Mouse (Mus musculus) T-helper 2 cell (primary cell): ENCODE results near the gene Pfkp.

ENCODE experiments used
- in situ Hi-C: fragments of 300-600 bp; cut with MboI, MseI; formaldehyde crosslinking; loops from one replicate; pipeline ENCODE4 v1.15.1; 2025; ENCODE audit warnings: high pct_unique_total_duplicates

The Pfkp gene

DNA sequence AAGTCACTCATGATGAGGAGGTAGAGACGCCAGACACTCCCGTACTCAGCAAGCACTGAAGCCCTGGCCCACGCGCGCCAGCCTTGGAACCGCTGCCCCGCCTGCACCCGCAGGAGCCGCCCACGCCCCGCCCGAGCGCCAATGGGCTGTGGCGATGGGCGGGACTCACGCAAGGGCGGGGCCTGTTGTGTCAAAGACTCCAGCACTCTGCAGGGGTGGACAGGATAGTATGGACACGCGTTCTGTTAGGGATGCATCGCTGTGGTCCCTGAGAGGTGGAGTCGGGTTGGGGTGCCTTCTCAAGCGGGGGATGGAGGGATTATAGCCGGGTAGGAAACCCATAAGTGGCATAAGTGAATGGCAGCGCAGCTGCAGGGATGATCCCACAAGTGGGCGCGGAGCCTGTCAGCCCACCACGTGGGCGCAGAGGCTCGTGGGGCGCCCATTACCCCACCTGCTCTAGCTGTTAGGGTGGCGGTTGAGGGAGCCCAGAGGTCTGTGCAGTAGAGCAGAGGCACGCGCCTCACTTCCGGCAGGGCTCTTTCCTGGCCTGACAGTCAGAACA lies at the start of gene Pfkp:
TSS of gene Pfkp (minus strand) at position 109 of the 565 bp plus-strand sequence.
- in situ Hi-C loops: no loop called here

DNA sequence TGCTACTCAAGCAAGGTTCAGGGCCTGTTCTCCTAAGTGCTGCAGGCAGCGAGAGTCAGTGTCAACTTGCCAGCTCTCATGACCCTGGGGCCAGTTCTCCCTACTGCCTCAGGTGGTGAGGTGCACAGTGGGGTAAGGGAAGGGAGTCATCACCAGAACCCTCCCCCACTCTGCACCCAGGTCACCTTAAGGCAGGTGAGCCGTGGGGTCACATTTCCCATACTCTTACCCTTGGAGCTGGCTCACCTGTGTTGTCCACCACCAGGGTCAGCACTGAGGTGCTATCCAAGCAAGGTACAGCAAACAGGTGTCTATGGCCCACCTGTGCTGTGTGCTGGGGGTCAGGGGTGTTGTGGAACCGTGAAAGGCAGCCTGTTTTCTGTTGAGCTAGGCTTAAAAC lies 42.0 kb upstream of the Pfkp start:
- in situ Hi-C loops: no loop called here

DNA sequence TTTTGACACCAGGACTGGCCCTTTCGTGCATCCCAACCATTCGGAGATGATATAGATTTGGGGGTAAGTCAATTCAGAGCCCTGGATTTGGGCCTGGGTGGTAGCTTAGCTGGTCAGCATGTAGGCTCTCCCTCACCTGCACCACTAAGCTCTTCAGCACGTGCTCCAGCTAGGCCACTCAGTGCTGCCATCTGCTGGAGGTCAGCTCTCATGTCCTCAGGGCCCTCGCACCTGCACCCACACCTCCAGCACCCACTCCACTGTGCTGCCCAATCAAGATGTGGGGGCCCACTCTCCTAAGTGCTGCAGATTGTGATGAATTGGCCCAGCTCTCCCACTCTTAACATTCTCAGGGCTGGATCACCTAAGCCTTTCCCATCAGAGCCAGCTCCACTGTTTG lies 41.4 kb upstream of the Pfkp start:
- in situ Hi-C loops: loop anchor here (10.0 kb wide), 1 partner anchor 1515 kb away; the partner anchor contains the start of gene Adarb2

DNA sequence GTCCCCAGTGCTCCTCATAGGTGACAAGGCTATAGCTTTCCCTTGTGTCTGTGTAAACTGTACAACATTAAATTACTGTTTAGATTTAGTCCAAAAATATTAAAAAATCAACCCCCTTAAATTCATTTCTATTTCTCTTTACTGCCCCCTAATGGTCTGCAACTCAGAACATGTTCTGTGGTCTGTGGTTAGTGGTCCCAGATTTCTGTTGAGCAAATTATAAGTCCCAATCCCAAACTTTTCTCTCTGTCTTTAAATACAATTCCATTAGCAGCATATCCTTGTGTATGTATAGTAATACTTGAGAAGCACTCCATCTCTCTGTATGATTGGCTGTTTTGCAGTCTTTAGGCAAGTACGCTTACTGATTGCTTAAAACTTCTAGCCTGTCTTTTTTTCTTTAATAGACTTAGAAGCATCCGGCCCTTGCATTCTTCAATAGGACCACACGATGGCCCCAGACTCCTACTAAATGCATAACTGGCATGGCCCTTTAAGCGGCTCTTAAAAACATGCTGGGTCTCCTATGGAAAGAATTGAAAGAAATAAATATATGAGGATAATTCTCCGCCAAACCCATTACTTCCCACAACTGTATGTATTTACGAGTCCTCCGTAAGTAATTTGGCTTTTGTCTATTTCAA lies 40.3 kb upstream of the Pfkp start:
- in situ Hi-C loops: loop anchor here (10.0 kb wide), 1 partner anchor 1516 kb away; the partner anchor contains the start of gene Adarb2

DNA sequence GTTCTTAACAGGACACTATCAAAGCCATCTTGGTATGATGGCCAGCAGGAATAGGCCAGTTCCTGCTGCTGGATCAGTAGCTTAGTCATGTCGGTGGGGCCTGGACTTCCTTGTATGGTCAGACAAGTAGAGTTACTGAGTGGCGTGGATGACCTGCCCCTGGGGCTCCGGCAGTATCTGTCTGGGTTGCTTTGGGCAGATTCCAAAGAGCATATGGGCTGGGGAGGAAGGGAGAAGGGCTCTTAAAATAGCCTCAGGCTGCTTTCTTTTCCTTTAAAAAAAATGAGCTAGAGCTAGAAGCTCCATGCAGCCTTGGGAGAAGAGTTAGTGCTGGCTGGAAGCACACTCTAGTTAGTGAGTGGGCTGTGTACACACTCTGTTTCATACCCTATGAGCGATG lies 18.3 kb upstream of the Pfkp start:
- in situ Hi-C loops: loop anchor here (5.0 kb wide), 1 partner anchor 105 kb away; no protein-coding TSS in a partner anchor

DNA sequence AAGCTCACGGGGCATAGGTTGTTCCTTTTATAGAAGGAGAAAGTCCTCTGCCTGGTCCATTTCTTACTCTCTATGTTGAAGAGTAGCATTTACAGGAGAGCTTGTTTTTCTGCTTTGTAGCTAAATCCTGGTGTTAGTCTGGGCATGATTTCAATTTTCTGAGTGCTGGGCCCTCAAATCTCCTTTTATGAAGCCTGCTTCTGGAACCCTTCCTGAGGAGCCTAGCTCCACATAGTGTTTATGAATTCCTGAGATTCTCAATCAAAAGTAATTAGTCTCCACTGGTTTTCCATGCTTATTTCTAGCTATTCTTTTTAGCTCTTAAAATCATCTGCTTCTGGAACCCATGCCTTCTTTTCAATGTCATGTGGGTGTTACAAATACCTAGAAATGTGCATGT lies 16.9 kb upstream of the Pfkp start:
- in situ Hi-C loops: loop anchor here (5.0 kb wide), 1 partner anchor 107 kb away; no protein-coding TSS in a partner anchor

DNA sequence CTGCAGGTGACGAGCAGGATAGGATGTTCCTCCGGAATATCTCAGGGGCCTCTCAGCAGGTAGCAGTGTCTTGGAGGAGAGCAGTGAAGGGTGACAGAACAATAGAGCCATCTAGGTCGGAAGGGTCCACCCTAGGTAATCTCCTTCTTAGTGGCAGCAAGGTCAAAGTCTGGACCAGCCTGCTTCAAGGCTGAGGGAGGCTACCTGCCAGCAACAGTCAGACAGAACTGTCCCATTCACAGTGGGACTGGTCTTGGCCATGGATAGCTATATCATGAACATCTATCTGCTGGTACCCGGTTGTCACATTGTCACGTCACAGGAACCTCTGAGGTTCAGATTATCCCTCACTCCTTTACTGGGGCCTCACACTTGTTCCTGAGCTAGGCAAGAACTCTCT lies 15.6 kb upstream of the Pfkp start:
- in situ Hi-C loops: no loop called here

DNA sequence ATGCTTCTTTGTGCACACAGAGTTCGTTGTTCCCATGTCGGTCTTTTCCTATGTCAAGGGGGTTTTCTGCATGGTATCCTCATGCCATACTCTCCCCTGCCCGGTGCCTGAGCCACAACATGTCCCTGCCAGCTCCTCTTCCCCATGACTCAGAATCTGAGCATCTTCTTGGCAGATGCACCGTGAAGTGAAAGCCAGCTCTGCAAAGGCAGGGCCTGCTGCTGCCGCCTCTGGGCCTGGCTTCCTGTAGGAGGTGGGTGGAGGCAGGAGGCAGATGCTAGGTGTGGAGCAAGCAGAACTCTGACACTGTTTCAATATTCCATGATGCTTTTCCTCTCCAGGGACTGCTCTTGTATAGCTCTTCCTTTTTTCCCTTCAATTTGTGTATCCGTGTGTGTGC lies 10.7 kb upstream of the Pfkp start:
- in situ Hi-C loops: no loop called here

DNA sequence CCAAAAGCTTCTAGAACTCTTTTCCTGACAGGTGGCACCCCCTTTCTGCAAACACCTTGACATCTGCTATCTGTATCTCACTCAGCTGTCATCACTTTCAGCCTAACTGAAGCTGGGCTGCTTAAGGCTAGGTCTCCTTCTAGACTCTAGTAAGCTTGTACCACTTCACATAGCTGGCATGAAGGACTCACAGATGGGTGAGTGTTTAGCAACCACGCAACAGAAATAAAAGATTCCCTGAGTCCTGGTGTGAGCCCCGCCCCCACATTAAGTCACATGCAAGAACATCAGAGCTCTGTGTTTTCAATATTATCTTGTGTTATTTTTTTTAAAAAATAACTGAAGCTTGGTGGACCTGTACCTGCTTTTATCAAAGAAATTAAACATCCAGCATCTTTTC lies 8.7 kb upstream of the Pfkp start:
- in situ Hi-C loops: no loop called here

DNA sequence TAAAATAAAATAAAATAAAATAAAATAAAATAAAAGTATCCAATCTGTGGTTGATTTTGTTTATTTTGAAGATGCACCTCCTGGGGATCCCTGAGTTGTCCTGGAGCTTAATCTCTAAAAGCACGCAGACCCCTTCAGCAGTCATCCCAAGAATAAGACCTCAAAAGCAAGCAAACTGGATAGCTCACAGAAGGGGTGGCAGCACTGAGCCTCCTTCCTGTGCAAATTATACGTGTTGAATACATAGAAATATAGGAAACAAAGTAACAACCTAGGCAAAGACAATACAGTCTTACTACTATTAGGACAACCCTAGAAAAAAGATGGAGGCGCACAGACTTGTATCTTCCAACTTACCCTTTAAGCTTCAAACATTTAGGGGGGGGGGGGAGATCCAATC lies 965 bp upstream of the Pfkp start:
- in situ Hi-C loops: no loop called here

DNA sequence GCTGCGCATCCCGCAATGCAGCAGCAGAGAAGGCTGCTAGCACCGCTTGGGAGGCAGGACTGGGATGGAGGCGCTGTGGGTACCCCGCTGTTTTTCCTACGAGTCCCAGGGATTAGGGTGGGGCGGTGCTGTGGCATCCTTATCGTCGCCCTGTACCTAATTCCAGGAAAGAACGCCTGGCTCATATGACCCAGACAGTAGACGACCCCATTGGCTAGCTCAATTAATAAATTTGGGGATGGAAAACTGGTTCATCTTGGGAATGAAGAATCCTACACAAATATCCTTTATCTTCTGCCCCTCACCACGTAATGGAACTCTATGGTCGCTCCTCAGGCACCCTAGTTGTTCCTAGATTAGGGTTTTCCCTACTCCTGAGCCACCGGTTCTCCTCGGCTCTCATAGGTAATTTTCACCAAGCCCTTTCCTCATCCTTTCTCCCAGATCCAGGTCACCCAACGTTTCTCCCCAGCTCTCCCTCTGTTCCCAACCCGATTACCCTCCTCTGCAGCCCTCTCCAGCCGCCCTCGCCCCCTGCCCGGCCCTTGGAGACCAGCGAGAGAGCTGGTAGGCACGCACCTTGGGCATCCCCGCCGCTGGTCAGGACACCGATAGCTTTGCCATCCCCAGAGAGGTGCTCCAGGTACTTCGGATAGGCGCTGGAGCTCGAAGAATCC lies 447 bp downstream of the Pfkp start:
- in situ Hi-C loops: no loop called here

DNA sequence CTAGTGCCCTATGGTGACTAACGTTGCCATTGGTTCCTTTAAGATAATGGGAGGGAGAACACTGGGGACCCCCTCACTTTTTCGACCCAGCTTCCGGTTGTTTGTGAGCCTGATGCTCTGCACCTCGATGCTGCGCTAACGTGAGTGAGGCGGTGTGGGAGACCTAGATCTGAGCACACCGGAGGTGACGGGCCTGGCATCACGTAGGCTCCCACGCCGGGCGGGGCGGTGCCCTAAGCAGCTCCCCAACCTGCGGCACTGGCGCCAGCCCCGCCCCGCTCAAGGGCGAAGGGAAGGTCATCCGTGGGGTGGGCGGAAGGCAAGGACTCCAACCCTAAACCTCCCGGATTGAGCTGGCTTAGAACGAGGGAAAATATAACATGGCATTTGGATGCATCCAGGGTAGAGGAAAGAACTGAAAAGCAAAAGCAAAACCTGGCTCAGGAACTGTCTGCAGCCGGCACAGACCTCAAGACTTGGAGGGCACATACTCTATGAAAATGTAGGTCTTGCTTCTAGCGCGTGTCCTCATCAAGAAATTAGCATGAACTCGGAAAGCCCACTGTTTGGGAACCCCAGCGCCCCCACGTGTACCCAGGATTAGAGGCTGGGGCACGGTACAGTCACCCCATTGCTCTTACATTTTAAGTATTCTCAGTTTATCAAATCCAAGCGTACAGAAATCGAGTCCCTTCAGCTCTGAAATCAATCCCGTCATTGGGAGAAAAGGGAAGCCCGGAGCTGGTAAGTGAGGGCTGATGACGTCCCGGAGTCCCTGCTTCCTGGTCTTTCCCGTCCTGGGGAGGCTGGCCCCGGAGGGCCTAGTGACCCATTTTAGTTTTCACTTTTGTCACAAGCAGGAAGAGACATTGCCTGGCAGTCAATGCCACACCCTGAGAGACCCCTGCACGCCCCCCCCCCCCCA lies 1.2 kb downstream of the Pfkp start:
- in situ Hi-C loops: no loop called here

DNA sequence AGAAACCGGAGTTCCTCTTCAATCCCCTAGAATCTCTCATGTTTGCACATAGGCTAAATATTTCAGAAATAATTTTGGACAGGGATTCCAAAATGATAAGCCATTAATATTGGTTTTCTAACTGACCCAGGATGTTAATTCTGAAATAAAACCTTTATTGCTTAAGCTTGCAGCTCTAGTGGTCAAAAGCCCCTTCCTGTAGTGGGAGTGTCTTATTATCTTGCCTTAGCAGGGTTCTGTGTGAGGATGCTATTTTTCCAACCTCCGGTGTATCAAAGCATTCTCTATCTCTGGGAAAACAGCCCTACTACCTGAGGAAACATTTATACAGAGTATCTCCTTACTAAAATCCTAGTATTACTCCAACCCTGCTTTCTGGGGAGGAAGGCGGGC lies 1.9 kb downstream of the Pfkp start:
- in situ Hi-C loops: no loop called here

DNA sequence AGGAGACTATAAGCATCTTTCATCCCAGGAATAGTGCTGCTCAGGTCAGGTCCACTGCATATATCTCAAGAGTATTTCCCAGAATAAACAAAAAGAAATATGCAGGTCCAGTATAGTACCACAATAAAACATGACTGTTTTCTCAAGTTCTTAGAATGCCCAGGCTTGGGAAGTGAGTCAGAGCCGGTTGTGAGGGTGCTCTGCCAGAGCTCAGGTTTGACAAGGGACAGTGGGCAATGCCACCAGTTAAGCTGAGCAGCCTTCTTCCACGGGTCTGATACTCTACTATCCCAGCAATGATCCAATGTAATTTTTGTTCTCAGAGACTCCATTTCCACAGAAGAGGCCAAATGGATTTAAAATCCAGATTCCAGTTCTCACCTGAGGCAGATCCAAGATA lies 2.3 kb downstream of the Pfkp start:
- in situ Hi-C loops: no loop called here

DNA sequence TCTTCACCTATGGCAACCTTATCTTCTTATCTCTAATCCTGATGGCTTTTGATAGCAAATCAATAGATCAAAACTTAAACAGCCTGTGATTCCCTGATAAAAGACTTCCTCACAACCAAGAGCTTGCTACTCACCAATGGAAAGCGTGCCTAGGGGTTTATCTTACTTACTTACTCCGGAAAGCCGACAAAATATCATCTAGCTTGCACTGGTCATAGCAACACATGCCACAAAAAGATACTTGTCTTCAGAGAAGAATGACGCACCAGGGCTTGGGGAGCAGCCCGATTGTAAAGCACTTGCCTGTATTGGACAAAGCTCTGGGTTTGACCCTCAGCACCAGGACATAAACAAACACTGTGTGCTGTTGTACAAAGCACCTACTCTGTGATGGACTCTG lies 4.6 kb downstream of the Pfkp start:
- in situ Hi-C loops: no loop called here

DNA sequence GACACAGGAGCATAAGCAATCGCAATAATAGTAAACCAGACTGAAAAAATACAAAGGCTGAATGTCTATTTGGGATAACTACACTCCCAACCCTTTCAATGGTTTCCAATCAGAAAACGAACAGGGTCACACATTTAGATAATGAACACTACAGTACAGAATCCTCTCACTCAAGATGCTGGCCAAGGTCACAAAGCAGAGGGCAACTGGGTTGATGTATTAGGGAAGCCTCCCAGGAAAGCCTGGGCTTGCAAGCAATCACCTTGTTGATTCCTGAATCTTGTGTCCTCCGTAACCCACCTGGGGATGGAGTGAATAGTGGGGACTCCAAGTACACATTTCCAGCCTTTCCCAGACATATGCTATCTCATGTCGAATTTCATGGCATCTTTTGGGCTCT lies 5.6 kb downstream of the Pfkp start:
- in situ Hi-C loops: no loop called here

DNA sequence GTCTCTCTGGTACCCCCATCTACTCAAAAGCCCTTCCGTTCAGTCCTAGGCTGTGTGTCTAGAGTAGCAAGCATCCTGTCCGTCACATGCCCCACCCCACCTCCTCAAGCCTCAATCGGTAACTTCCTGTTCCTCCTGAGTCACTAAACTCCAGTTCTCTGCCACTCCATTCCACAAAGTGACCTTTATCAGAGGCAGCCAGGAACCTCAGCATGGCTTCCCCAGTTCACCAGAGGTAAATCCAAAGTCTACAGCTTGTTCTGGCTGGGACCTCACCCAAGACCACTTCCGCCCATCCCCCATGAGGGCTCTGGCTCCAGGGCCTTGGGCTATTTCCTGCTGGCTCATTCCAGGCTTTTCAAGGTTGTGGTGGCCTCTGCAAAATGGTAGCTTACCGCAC lies 6.1 kb downstream of the Pfkp start:
- in situ Hi-C loops: no loop called here

DNA sequence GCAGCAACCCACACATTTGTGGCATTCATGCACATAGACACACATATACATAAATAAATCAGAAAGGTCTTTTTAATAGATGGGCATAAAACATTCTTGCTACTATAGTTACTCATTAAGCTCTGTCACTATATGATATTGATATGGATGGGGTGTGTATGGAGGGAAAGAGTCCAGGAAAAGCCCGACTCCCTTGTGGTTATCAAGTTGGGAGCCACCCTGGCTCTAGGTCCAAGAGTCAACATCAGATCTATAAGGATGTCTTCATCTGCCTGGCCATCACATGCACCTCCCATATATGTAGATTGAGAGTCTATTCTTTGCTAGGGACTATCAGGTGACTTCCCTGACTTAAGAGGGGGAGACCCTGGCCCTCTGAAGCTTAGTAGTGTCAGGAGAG lies 7.1 kb downstream of the Pfkp start:
- in situ Hi-C loops: no loop called here

DNA sequence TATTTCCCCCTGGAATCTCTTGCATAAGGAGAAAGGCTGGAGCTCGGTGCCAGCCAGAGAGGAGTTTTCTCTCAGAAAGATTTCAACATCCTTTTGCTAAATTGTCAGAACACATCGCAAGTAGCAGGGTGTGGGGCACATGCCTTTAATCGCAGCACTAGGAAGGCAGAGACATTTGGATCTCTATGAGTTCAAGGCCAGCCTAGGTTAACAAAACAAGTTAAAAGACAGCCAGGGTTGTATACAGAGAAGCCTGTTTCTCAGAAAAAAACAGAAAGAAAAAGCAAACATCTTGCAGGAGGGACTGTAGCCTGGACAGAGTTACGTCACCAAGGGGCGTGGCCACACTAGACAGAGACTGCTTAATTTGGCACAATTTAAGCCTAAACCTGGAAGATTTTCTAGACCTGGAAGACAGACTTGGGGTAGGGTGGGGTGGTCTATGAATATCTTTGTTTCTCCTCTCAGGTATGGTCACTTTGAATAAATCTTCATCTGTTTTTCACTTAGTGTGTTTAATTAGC lies 9.0 kb downstream of the Pfkp start:
- in situ Hi-C loops: no loop called here

DNA sequence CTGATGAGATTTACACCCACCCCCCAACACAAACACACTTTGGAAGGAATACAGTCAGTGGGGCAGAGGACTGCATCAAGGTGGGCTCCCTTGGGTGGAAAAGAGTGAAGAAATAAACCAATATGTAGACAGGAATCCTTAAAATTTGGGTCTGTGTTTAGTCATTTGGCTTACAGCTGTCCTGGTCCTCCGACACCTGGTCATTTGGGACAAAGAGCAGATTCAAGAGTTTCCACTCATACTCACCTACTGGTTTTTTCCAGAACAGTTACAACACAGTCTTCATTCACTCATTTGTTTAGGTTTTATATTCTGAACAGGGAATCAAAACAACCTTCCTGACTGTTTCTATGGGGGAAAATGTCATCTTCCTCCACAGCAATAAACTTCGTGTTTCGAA lies 9.6 kb downstream of the Pfkp start:
- in situ Hi-C loops: no loop called here

DNA sequence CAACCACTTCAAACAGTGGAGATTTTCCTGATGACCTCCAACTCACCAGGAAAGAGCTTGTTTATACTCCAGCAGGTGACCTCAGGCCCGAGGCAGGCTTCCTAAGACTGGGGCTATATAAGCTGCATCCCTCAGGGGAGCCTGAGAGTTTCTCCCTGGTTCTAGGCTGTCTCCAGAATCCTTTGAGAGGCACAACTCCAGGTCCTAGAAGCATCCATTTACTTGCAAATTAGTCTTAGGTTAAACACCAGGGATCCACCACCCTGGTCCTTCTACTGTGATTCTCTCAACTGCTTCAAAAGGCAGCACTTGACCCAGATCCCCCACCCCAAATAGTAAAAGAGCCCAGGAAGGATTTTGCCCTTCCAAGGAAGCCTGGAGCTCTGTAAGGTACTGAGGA lies 10.2 kb downstream of the Pfkp start:
- in situ Hi-C loops: no loop called here
